Mouse (Mus musculus): Measurements from ENCODE around the gene Ascl5. TPM values are rescaled to one million over a fixed set of nuclear protein-coding genes. Genes with fewer than 3 reads are reported as not detected.

Ascl5 gene
- polyA plus RNA-seq, 1 experiment: not detected

GRCm38 (mm10) chr1:136017307-136017706 lies 33.3 kb upstream of the Ascl5 start:
- H3K4me3 ChIP-seq (ENCODE audit: insufficient read depth, low read depth, low read length): no peak overlapping the region
- 82% methylated on average over 2 of the region's 2 CpGs for WGBS
- H3K4me1 ChIP-seq (ENCODE audit: control insufficient read depth, insufficient read depth, low read length): peaks cover 3% of the 10 kb centered on the region
- TF ChIP-seq CTCF (IDR thresholded peaks at IDR 0.05; ENCODE audit: insufficient read depth, low read depth, low read length): no peak
- no peak for TF ChIP-seq POLR2A (IDR thresholded peaks at IDR 0.05; ENCODE audit: insufficient read depth, low read depth, low read length)
- no peak overlapping the region for H3K27ac ChIP-seq (ENCODE audit: insufficient read depth, low read depth, low read length)

GRCm38 (mm10) chr1:136017907-136018313 lies 32.7 kb upstream of the Ascl5 start:
- WGBS: under 1% methylated on average over 22 of the region's 22 CpGs
- H3K4me1 ChIP-seq (ENCODE audit: control insufficient read depth, insufficient read depth, low read length): peaks cover 3% of the 10 kb centered on the region
- peak overlapping the region; percentile 57 for H3K4me3 ChIP-seq (ENCODE audit: insufficient read depth, low read depth, low read length)
- H3K27ac ChIP-seq (ENCODE audit: insufficient read depth, low read depth, low read length): peak overlapping the region; percentile 14; the same call in 1 of the 2 replicates
- TF ChIP-seq POLR2A (IDR thresholded peaks at IDR 0.05; ENCODE audit: insufficient read depth, low read depth, low read length) (0 out of 2 replicates have a peak, but pooled peaks have one; percentile 30), CTCF (IDR thresholded peaks at IDR 0.05; ENCODE audit: insufficient read depth, low read depth, low read length) (no peak)

DNA sequence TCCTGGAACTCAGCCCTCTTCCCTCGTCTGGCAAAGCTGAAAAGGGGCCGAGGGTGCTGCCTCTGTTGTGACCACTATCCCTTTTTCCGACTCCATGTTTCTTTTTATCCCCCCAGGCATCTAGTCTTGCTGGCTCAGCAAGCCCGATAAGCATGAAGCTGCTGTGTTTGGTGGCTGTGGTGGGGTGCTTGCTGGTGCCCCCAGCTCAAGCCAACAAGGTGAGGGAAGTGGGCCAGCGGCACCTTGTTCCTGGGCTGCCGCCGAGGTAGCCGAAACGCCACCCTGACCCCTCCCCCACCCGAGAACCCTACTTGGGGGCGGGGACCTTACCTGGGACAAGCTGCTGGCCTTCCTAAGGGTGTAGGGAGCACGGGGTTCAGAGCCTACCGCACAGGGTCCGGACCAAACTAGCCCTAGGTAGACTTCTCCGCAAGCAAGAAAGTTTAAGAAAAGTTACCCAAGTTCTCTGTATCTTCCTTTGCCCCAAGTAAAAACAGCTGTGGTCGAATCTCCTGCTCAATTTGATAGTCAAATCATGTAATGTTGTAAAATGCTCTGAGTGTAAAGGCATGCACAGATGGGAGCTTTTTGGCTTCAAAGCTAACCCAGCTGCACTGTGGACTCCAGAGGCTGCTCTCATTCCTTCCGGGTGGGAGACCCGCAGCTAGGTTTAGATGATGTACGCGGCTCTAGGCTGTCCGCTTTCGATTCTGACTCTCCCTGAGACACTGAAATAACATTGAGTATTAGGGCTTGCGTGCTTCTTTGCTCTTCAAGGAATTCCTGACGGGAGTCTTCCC lies 32.0 kb upstream of the Ascl5 start:
- H3K27ac ChIP-seq (ENCODE audit: insufficient read depth, low read depth, low read length): peak overlapping the region; percentile 14; the same call in 1 of the 2 replicates
- TF ChIP-seq POLR2A (IDR thresholded peaks at IDR 0.05; ENCODE audit: insufficient read depth, low read depth, low read length) (no peak), CTCF (IDR thresholded peaks at IDR 0.05; ENCODE audit: insufficient read depth, low read depth, low read length) (no peak)
- WGBS: 1% methylated on average over 24 of the region's 24 CpGs
- H3K4me3 ChIP-seq (ENCODE audit: insufficient read depth, low read depth, low read length): peak overlapping the region; percentile 57
- peaks cover 3% of the 10 kb centered on the region for H3K4me1 ChIP-seq (ENCODE audit: control insufficient read depth, insufficient read depth, low read length)

- no peak for TF ChIP-seq POLR2A (IDR thresholded peaks at IDR 0.05; ENCODE audit: insufficient read depth, low read depth, low read length)
- TF ChIP-seq CTCF (IDR thresholded peaks at IDR 0.05; ENCODE audit: insufficient read depth, low read depth, low read length): no peak
- 72% methylated on average over 7 of the region's 7 CpGs for WGBS
- Histone ChIP-seq H3K27ac (ENCODE audit: insufficient read depth, low read depth, low read length) (no peak overlapping the region), H3K4me3 (ENCODE audit: insufficient read depth, low read depth, low read length) (no peak overlapping the region), H3K4me1 (ENCODE audit: control insufficient read depth, insufficient read depth, low read length) (peaks cover 9% of the 10 kb centered on the region)
Observed at GRCm38 (mm10) chr1:136030201-136030600, 20.4 kb upstream of the Ascl5 start.

DNA sequence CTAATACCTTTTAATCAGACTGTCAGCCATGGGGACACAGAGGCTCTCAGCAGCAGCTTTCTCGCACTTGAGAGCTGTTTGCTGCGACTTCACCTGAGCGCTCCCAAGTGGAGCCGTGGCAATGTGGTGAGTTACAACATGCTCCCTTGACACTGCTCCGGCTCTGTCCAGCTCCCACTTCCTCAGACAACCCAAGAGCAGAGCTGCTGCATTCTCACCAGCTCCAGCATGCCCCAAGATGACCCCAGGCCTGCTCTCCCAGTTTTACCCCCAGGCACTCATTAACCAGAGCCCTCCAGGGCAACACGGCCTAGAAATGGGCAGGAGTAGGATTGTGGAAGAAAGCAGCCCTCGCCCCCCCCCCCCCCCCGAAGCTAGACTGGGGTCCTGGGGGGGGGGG lies 18.9 kb upstream of the Ascl5 start:
- TF ChIP-seq CTCF (IDR thresholded peaks at IDR 0.05; ENCODE audit: insufficient read depth, low read depth, low read length): no peak
- TF ChIP-seq POLR2A (IDR thresholded peaks at IDR 0.05; ENCODE audit: insufficient read depth, low read depth, low read length): no peak
- Histone ChIP-seq H3K27ac (ENCODE audit: insufficient read depth, low read depth, low read length) (no peak overlapping the region), H3K4me1 (ENCODE audit: control insufficient read depth, insufficient read depth, low read length) (peaks cover 9% of the 10 kb centered on the region), H3K4me3 (ENCODE audit: insufficient read depth, low read depth, low read length) (no peak overlapping the region)
- 88% methylated on average over 7 of the region's 8 CpGs for WGBS

DNA sequence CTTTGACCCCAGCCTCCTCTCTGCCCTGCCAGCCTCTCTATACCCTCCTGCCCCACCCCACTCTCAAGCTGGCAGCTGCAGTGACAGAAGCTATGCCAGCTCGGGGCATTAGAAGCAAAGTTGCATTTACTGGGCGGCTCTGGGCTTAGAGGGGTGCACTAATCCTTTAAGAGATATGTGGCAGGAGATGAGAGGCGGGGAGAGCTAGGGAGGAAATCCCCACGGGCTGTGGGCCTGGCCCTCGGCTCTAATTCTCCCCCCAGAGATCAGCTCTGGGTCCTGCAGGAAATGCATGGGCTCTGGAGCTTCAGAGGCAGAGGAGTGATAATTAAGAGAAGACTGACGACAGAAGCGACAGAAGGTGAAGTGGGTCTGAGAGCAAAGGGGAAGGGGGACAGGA lies 17.6 kb upstream of the Ascl5 start:
- Histone ChIP-seq H3K27ac (ENCODE audit: insufficient read depth, low read depth, low read length) (no peak overlapping the region), H3K4me1 (ENCODE audit: control insufficient read depth, insufficient read depth, low read length) (peaks cover 9% of the 10 kb centered on the region), H3K4me3 (ENCODE audit: insufficient read depth, low read depth, low read length) (no peak overlapping the region)
- WGBS: 62% methylated on average over 7 of the region's 7 CpGs
- TF ChIP-seq POLR2A (IDR thresholded peaks at IDR 0.05; ENCODE audit: insufficient read depth, low read depth, low read length): no peak
- TF ChIP-seq CTCF (IDR thresholded peaks at IDR 0.05; ENCODE audit: insufficient read depth, low read depth, low read length): no peak

DNA sequence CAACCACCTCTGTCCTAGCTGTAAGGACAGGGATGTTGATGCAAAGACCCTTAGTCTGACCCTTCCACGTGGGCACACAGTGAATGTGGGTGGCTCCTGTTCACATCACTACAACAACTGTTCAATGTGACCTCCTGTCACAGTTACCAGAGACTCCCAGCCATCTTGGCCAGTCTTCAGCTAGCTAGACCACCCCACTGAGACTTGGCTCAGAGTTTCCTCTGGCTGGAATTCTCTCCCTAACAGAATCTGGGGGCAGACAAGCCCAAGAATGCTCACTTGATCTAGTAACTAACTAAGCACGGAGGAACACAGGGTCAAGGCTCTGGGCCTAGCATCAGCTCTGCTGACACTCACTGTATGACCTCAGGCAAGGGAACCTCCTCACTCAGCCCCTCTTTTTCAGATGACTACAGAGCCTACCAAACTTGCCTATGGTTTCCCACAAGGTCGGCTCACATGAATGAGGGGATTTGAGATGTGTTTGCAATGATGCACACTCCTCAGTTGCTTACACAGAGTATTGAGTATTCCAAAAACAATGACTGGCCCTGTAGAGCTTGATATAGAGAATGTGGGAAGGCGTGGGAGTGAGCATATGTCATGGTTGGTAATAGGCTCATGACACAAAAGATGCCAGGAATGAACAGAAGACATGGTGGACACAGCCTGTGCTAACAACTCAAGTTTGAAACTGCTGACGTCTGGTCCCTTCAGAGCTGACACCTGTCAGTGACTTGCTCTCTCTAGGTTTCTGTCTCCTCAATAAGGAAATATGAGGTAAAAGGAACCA lies 11.7 kb upstream of the Ascl5 start:
- TF ChIP-seq POLR2A (IDR thresholded peaks at IDR 0.05; ENCODE audit: insufficient read depth, low read depth, low read length): no peak
- no peak for TF ChIP-seq CTCF (IDR thresholded peaks at IDR 0.05; ENCODE audit: insufficient read depth, low read depth, low read length)
- Histone ChIP-seq H3K4me1 (ENCODE audit: control insufficient read depth, insufficient read depth, low read length) (peaks cover 11% of the 10 kb centered on the region), H3K4me3 (ENCODE audit: insufficient read depth, low read depth, low read length) (no peak overlapping the region), H3K27ac (ENCODE audit: insufficient read depth, low read depth, low read length) (no peak overlapping the region)
- WGBS: 63% methylated on average over 5 of the region's 5 CpGs

DNA sequence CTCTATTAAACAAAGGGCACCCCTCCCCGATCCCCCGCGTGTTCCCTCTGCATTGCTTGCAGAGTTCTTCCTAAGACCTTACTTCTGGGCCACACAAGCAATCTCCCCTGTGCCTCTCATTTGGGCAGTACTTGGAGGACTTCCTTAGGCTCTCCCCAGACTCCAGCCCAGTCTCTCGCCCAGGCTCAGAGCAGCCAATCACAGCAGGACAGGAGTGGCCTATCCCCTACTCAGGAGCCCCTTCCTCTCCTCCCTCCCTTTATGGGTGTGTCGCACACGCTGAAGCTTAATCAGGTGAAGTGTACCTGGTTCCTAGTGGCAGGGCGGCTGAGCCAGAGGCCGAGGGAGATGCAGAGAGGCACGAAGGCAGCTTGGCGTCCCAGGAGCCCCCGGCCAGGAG lies 10.2 kb upstream of the Ascl5 start:
- H3K4me1 ChIP-seq (ENCODE audit: control insufficient read depth, insufficient read depth, low read length): peaks cover 11% of the 10 kb centered on the region
- TF ChIP-seq POLR2A (IDR thresholded peaks at IDR 0.05; ENCODE audit: insufficient read depth, low read depth, low read length): no peak
- no peak for TF ChIP-seq CTCF (IDR thresholded peaks at IDR 0.05; ENCODE audit: insufficient read depth, low read depth, low read length)
- no peak overlapping the region for H3K4me3 ChIP-seq (ENCODE audit: insufficient read depth, low read depth, low read length)
- no peak overlapping the region for H3K27ac ChIP-seq (ENCODE audit: insufficient read depth, low read depth, low read length)
- 64% methylated on average over 11 of the region's 11 CpGs for WGBS

GRCm38 (mm10) chr1:136040874-136041273 lies 9.7 kb upstream of the Ascl5 start:
- TF ChIP-seq POLR2A (IDR thresholded peaks at IDR 0.05; ENCODE audit: insufficient read depth, low read depth, low read length): no peak
- TF ChIP-seq CTCF (IDR thresholded peaks at IDR 0.05; ENCODE audit: insufficient read depth, low read depth, low read length): no peak
- no peak overlapping the region for H3K4me3 ChIP-seq (ENCODE audit: insufficient read depth, low read depth, low read length)
- H3K4me1 ChIP-seq (ENCODE audit: control insufficient read depth, insufficient read depth, low read length): peaks cover 11% of the 10 kb centered on the region
- no peak overlapping the region for H3K27ac ChIP-seq (ENCODE audit: insufficient read depth, low read depth, low read length)
- 30% methylated on average over 4 of the region's 4 CpGs for WGBS

All from olfactory bulb, adult 2 months (tissue).